Mouse (Mus musculus): ENCODE measurements at regions not wholly inside any gene's neighbourhood (a gene's known extent, or its start where the extent isn't known, plus 50 kb on each side); places are given as distances from the start of the nearest gene placed in this dataset.

DNA sequence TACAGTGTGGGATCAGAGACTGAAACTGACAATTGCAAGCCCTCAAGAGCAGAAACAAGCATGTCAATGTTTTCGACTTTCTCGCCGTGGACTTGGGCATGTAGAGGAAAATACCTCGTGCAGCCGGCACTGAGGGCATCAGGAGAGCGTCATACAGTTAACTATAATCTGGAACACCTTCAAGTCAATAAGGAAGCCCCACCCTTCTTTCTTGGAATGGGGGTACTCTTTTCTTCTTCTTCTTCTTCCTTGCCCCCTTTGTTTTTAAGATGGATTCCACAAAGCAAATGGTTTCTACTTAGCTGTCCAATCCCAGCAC is 452.5 kb downstream of the Wdr11 start:
- Histone ChIP-seq H3K27me3 (ENCODE audit: control insufficient read depth, insufficient read depth, low read length) (no peaks in the 10 kb centered on the region), H3K4me2 (ENCODE audit: low read depth, severe bottlenecking) (no peak overlapping the region), H3K4me1 (ENCODE audit: control insufficient read depth, insufficient read depth, low read length) (peaks cover 7% of the 10 kb centered on the region), H3K4me3 (ENCODE audit: low read depth, low read length) (no peak overlapping the region), H3K36me3 (ENCODE audit: control insufficient read depth, insufficient read depth, low read length) (no peaks in the 10 kb centered on the region), H3K27ac (replicated peaks; ENCODE audit: low read depth, low read length) (0 out of 2 replicates have a peak overlapping the region, but pooled peaks have one; percentile 17), H3K9ac (ENCODE audit: low read length) (no peak overlapping the region), H3K9me3 (ENCODE audit: control insufficient read depth, low read length) (no peaks in the 10 kb centered on the region; the same call in 1 of the 2 replicates)
- ATAC-seq (ENCODE audit: insufficient number of reproducible peaks, low FRiP score, low TSS enrichment, low read depth) = no peak
- DNase-seq (ENCODE audit: low spot score) = no peak
- WGBS = 87% methylated on average over 6 of the region's 6 CpGs

DNA sequence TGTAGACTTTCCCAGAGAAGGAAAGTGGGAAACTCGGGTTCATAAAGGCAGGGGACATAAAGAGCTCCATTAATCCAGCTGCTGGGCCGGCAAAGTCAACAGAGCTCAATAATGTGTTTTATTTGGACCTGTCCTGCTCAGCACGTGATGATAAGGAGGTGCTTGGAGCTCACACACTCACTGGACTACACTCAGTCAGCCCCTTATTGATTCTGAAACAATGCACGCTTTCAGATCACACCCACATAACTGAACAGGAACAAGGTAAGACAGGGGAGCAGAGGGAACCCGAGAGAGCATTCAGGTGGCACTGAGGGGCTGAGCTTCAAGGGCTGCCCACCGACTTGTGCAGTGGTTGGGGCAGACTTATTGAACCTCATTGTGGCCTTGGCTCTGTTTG is 452.9 kb downstream of the Wdr11 start:
- H3K36me3 ChIP-seq (ENCODE audit: control insufficient read depth, insufficient read depth, low read length) = no peaks in the 10 kb centered on the region
- DNase-seq (ENCODE audit: low spot score) (no peak), ATAC-seq (ENCODE audit: insufficient number of reproducible peaks, low FRiP score, low TSS enrichment, low read depth) (no peak)
- no peaks in the 10 kb centered on the region for H3K9me3 ChIP-seq (ENCODE audit: control insufficient read depth, low read length)
- H3K4me2 ChIP-seq (ENCODE audit: low read depth, severe bottlenecking) = no peak overlapping the region
- no peak overlapping the region for H3K9ac ChIP-seq (ENCODE audit: low read length)
- H3K27ac ChIP-seq (replicated peaks; ENCODE audit: low read depth, low read length) = no peak overlapping the region
- no peak overlapping the region for H3K4me3 ChIP-seq (ENCODE audit: low read depth, low read length)
- H3K27me3 ChIP-seq (ENCODE audit: control insufficient read depth, insufficient read depth, low read length) = no peaks in the 10 kb centered on the region
- H3K4me1 ChIP-seq (ENCODE audit: control insufficient read depth, insufficient read depth, low read length) = peaks cover 7% of the 10 kb centered on the region
- WGBS = 76% methylated on average over 6 of the region's 6 CpGs

DNA sequence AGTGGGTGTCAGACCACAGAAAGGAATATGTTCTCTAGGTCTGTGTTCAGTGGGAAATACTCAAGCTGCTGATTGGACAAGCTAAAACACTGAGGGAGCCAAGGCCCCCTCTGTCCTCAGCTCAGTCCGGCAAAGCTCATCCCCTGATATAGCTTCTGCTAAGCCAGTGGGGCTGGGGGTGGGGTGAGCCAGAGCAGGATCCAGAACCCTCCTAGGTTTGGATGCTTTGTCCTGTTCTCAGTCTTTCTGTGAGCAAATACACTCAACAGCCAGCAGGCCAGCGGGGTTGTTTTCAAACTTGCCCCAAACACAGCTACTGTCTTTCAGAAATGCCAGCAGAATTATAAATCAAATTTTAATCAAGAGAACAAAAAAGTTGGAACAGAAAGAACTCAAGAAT is 454.4 kb downstream of the Wdr11 start:
- no peak overlapping the region for H3K9ac ChIP-seq (ENCODE audit: low read length)
- no peak for DNase-seq (ENCODE audit: low spot score)
- H3K4me2 ChIP-seq (ENCODE audit: low read depth, severe bottlenecking) = no peak overlapping the region
- 72% methylated on average over 2 of the region's 2 CpGs for WGBS
- H3K27me3 ChIP-seq (ENCODE audit: control insufficient read depth, insufficient read depth, low read length) = no peaks in the 10 kb centered on the region
- no peaks in the 10 kb centered on the region for H3K36me3 ChIP-seq (ENCODE audit: control insufficient read depth, insufficient read depth, low read length)
- H3K9me3 ChIP-seq (ENCODE audit: control insufficient read depth, low read length) = no peaks in the 10 kb centered on the region
- H3K4me3 ChIP-seq (ENCODE audit: low read depth, low read length) = no peak overlapping the region
- ATAC-seq (ENCODE audit: insufficient number of reproducible peaks, low FRiP score, low TSS enrichment, low read depth) = no peak
- peaks cover 13% of the 10 kb centered on the region for H3K4me1 ChIP-seq (ENCODE audit: control insufficient read depth, insufficient read depth, low read length)
- no peak overlapping the region for H3K27ac ChIP-seq (replicated peaks; ENCODE audit: low read depth, low read length)

DNA sequence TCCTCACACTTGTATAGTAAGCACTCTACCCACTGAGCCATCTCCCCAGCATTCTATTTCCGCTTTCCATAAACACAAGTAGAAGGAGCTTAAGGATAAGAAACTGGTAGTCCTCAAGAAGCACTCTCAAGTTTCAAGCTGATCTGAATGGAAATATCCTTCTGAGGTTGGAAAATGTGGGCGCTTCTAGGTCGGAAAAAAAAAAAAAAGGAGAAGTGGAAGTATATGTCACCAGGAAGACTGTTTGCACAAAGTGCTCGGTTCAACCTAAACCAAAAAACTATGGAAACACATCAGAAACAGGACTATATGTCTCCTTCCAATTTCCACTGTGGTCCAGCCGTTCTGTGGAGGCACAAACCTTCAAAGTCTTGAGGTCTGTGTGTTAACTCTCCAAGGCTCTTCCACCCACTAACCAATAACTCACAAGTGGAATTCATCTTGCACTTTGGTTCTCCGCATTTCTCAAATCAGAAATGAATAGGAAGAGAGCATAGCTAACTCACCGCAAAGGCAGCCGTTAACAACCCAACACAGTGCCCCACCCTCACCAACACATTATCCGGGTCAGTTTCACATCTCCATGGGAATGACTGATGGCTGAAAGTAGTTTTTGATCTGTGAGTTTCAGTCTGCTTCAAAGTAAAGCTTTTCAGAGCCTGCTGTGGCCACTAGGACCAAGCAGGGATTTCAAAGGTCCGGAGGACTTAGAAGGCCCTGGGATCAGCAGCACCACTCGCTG is 455.8 kb downstream of the Wdr11 start:
- no peak overlapping the region for H3K27ac ChIP-seq (replicated peaks; ENCODE audit: low read depth, low read length)
- DNase-seq (ENCODE audit: low spot score) = no peak
- H3K4me2 ChIP-seq (ENCODE audit: low read depth, severe bottlenecking) = no peak overlapping the region
- H3K9ac ChIP-seq (ENCODE audit: low read length) = no peak overlapping the region
- WGBS = 64% methylated on average over 11 of the region's 11 CpGs
- no peak for ATAC-seq (ENCODE audit: insufficient number of reproducible peaks, low FRiP score, low TSS enrichment, low read depth)
- H3K36me3 ChIP-seq (ENCODE audit: control insufficient read depth, insufficient read depth, low read length) = no peaks in the 10 kb centered on the region
- H3K9me3 ChIP-seq (ENCODE audit: control insufficient read depth, low read length) = no peaks in the 10 kb centered on the region
- no peaks in the 10 kb centered on the region for H3K27me3 ChIP-seq (ENCODE audit: control insufficient read depth, insufficient read depth, low read length)
- peaks cover 13% of the 10 kb centered on the region for H3K4me1 ChIP-seq (ENCODE audit: control insufficient read depth, insufficient read depth, low read length)
- no peak overlapping the region for H3K4me3 ChIP-seq (ENCODE audit: low read depth, low read length)

DNA sequence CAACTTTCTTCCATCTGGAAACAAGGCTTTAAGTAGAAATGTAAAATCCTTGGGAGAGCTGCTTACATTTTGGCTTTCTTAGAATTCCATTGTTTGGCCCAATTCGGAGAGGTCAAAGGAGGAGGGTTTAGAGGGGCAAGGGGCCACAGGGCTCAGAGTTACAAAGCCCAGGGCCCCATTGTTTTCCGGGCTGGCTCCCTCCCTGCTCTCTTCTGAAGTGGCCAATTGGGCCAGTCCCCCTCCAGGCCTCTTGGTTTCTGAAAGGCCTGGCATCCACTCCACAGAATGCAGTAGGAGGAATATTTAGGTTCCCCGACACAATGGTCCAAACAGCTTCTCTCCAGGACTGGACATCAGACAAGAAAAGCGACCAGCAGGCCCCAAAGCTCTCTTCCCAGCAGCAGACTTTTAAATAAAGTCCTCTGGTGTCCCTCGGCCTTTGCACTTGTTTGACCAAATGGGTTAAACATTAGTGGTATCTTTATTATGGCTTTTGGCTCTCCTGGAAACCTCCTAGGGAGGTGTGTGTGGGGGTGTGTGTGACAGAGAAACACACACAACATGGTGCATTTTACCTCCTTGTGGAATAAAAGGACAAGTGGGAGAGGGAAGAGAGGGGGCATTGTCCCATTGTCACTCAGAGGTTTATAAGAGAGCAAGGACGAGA is 456.6 kb downstream of the Wdr11 start:
- Histone ChIP-seq H3K4me1 (ENCODE audit: control insufficient read depth, insufficient read depth, low read length) (peaks cover 13% of the 10 kb centered on the region), H3K9ac (ENCODE audit: low read length) (no peak overlapping the region), H3K4me3 (ENCODE audit: low read depth, low read length) (no peak overlapping the region), H3K36me3 (ENCODE audit: control insufficient read depth, insufficient read depth, low read length) (no peaks in the 10 kb centered on the region), H3K4me2 (ENCODE audit: low read depth, severe bottlenecking) (no peak overlapping the region), H3K9me3 (ENCODE audit: control insufficient read depth, low read length) (no peaks in the 10 kb centered on the region), H3K27me3 (ENCODE audit: control insufficient read depth, insufficient read depth, low read length) (no peaks in the 10 kb centered on the region), H3K27ac (replicated peaks; ENCODE audit: low read depth, low read length) (no peak overlapping the region)
- ATAC-seq (ENCODE audit: insufficient number of reproducible peaks, low FRiP score, low TSS enrichment, low read depth) (no peak), DNase-seq (ENCODE audit: low spot score) (no peak)
- WGBS = 62% methylated on average over 6 of the region's 6 CpGs

DNA sequence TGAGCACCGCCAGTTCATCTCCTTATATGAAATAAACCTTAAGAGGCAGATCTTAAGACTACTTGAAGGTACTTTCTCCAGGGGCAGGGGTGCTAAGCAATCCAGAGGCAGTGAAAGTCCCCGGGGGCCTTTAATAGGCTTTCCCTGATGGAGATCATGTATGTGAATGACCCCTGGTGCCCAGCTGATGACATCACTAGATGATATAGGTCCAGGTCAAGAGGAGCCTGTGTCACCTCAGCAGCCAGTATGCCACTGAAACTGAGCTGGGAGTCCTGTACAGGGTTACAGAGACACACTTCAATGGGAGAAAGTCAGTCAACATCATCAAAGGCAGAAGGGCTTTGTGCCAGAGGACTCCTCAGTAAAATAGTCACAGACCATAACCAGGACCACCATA is 457.8 kb downstream of the Wdr11 start:
- Histone ChIP-seq H3K4me3 (ENCODE audit: low read depth, low read length) (no peak overlapping the region), H3K4me2 (ENCODE audit: low read depth, severe bottlenecking) (no peak overlapping the region)

DNA sequence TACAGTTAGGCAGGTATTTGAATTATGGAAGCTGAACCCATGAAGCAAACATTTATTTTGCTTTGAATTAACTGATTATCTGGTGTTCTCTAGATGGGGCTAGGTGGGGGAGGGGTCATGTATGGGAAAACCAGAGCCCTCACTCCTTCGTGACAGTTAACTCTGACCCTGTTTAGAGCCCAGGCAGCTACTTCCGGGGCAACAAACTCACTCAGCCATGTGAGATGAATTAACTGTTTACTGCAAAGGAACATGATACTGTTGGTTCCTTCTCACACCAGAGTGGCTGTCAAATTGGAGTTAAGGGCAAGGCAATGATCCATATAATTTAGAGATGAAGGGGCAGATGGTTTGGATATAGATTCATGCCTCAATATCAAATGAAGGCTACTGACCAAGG is 458.5 kb downstream of the Wdr11 start:
- DNase-seq (ENCODE audit: low spot score) (no peak), ATAC-seq (ENCODE audit: insufficient number of reproducible peaks, low FRiP score, low TSS enrichment, low read depth) (no peak)
- Histone ChIP-seq H3K9me3 (ENCODE audit: control insufficient read depth, low read length) (no peaks in the 10 kb centered on the region), H3K4me1 (ENCODE audit: control insufficient read depth, insufficient read depth, low read length) (peaks cover 6% of the 10 kb centered on the region; the same call in 1 of the 2 replicates), H3K27me3 (ENCODE audit: control insufficient read depth, insufficient read depth, low read length) (no peaks in the 10 kb centered on the region), H3K36me3 (ENCODE audit: control insufficient read depth, insufficient read depth, low read length) (no peaks in the 10 kb centered on the region), H3K4me2 (ENCODE audit: low read depth, severe bottlenecking) (no peak overlapping the region), H3K9ac (ENCODE audit: low read length) (no peak overlapping the region), H3K4me3 (ENCODE audit: low read depth, low read length) (no peak overlapping the region), H3K27ac (replicated peaks; ENCODE audit: low read depth, low read length) (no peak overlapping the region)
- 0% methylated on average over 2 of the region's 2 CpGs for WGBS

More for the DNA sequence above, 457.8 kb downstream of the Wdr11 start:
- Histone ChIP-seq H3K4me1 (ENCODE audit: control insufficient read depth, insufficient read depth, low read length) (peaks cover 6% of the 10 kb centered on the region; the same call in 1 of the 2 replicates), H3K27me3 (ENCODE audit: control insufficient read depth, insufficient read depth, low read length) (no peaks in the 10 kb centered on the region), H3K27ac (replicated peaks; ENCODE audit: low read depth, low read length) (no peak overlapping the region), H3K9me3 (ENCODE audit: control insufficient read depth, low read length) (no peaks in the 10 kb centered on the region), H3K36me3 (ENCODE audit: control insufficient read depth, insufficient read depth, low read length) (no peaks in the 10 kb centered on the region), H3K9ac (ENCODE audit: low read length) (no peak overlapping the region)
- DNase-seq (ENCODE audit: low spot score) = no peak
- ATAC-seq (ENCODE audit: insufficient number of reproducible peaks, low FRiP score, low TSS enrichment, low read depth) = no peak
- WGBS = 82% methylated on average over 2 of the region's 2 CpGs

DNA sequence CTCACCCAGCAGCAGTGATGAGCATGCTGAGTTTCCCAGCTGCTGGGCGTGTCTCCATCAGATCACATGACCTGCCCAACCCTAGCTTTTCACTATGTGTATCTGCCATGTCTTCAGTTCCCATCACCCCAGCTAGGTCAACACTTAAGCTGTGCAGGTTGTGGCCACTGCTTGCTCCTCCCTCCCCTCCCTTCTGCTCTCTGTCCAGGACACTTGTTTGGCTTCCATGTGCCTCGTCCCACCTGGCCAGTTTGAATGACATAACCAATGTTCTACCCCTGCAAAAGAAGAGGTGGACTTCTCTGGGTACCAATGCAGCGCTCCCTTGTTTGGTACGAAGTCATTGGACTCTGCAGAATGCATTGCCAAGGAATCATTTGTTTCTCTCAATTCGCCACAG is 460.7 kb downstream of the Wdr11 start:
- ATAC-seq (ENCODE audit: insufficient number of reproducible peaks, low FRiP score, low TSS enrichment, low read depth) (no peak), DNase-seq (ENCODE audit: low spot score) (no peak)
- 91% methylated on average over 5 of the region's 5 CpGs for WGBS
- Histone ChIP-seq H3K9me3 (ENCODE audit: control insufficient read depth, low read length) (no peaks in the 10 kb centered on the region), H3K4me1 (ENCODE audit: control insufficient read depth, insufficient read depth, low read length) (peaks cover 6% of the 10 kb centered on the region; the same call in 1 of the 2 replicates), H3K36me3 (ENCODE audit: control insufficient read depth, insufficient read depth, low read length) (no peaks in the 10 kb centered on the region), H3K4me2 (ENCODE audit: low read depth, severe bottlenecking) (no peak overlapping the region), H3K27me3 (ENCODE audit: control insufficient read depth, insufficient read depth, low read length) (no peaks in the 10 kb centered on the region), H3K9ac (ENCODE audit: low read length) (no peak overlapping the region), H3K4me3 (ENCODE audit: low read depth, low read length) (no peak overlapping the region), H3K27ac (replicated peaks; ENCODE audit: low read depth, low read length) (no peak overlapping the region)
